Mouse (Mus musculus): ENCODE results near the gene Cfap52. TPM values are rescaled to one million over a fixed set of nuclear protein-coding genes. Genes with fewer than 3 reads are reported as not detected.

The Cfap52 gene
- total RNA-seq (2021) = not detected in 2 replicates
- long read RNA-seq, experiment 1 = 0 reads
- long read RNA-seq, experiment 2 = 0 reads

GRCm38 (mm10) chr11:67965242-67965883 is at the start of gene Cfap52:
Gene Cfap52 (minus strand): TSS chr11:67965651.
- DNase-seq = peak; percentile 92

GRCm38 (mm10) chr11:68012207-68012606 is 46.8 kb upstream of the Cfap52 start:
- no peak for DNase-seq

- no peak for DNase-seq
Measured at GRCm38 (mm10) chr11:68009377-68009776, 43.9 kb upstream of the Cfap52 start.

- peak; percentile 70 for DNase-seq
Measured at GRCm38 (mm10) chr11:68007645-68008044, 42.2 kb upstream of the Cfap52 start.

- DNase-seq = no peak
Measured at GRCm38 (mm10) chr11:68006216-68006789, 40.9 kb upstream of the Cfap52 start.

- peak; percentile 79 for DNase-seq
Measured at GRCm38 (mm10) chr11:68004191-68004590, 38.7 kb upstream of the Cfap52 start.

GRCm38 (mm10) chr11:67999629-68000028 is 34.2 kb upstream of the Cfap52 start:
- DNase-seq = no peak

- DNase-seq = no peak
Measured at GRCm38 (mm10) chr11:67998905-67999304, 33.5 kb upstream of the Cfap52 start.

GRCm38 (mm10) chr11:67995965-67996364 is 30.5 kb upstream of the Cfap52 start:
- DNase-seq = no peak

GRCm38 (mm10) chr11:67991240-67991639 is 25.8 kb upstream of the Cfap52 start:
- no peak for DNase-seq

- DNase-seq = no peak
Measured at GRCm38 (mm10) chr11:67983564-67983963, 18.1 kb upstream of the Cfap52 start.

- peak; percentile 22 for DNase-seq
Measured at GRCm38 (mm10) chr11:67975252-67975651, 9.8 kb upstream of the Cfap52 start.

- DNase-seq = no peak
Measured at GRCm38 (mm10) chr11:67973225-67973624, 7.8 kb upstream of the Cfap52 start.

- no peak for DNase-seq
Measured at GRCm38 (mm10) chr11:67972606-67973005, 7.2 kb upstream of the Cfap52 start.

- no peak for DNase-seq
Measured at GRCm38 (mm10) chr11:67967831-67968230, 2.4 kb upstream of the Cfap52 start.

GRCm38 (mm10) chr11:67965905-67966878 is 741 bp upstream of the Cfap52 start, which contains the start of gene Stx8:
Gene Stx8 (plus strand): TSS chr11:67966193.
- DNase-seq = peak; percentile 97

- DNase-seq = peak; percentile 24
Measured at GRCm38 (mm10) chr11:67964110-67964509, 1.3 kb downstream of the Cfap52 start.

- no peak for DNase-seq
Measured at GRCm38 (mm10) chr11:67954413-67954812, 11.0 kb downstream of the Cfap52 start.

- no peak for DNase-seq
Measured at GRCm38 (mm10) chr11:67953604-67954003, 11.8 kb downstream of the Cfap52 start.

- no peak for DNase-seq
Measured at GRCm38 (mm10) chr11:67949475-67949874, 16.0 kb downstream of the Cfap52 start.

GRCm38 (mm10) chr11:67948229-67948628 is 17.2 kb downstream of the Cfap52 start:
- DNase-seq = no peak

- no peak for DNase-seq
Measured at GRCm38 (mm10) chr11:67932156-67932555, 33.3 kb downstream of the Cfap52 start.
